Comparison of ENCODE assay signal across 24 mouse cellular contexts in genomic region chr14:117871268-117871667, GRCm38 (mm10).
"Had no signal": no experiment of that assay in that cellular context is flagged by ENCODE, and none has a peak within 500 bp of the region (broad histone marks: within the 10 kb centered on the region; RNA-seq: fewer than 3 reads in every experiment).

No protein-coding gene starts in this region.

- H3K27ac ChIP-seq: gastrocnemius, adult 2 months; heart, adult 2 months; heart, embryonic 13.5 days; heart, embryonic 15.5 days; hindbrain, embryonic 13.5 days; hindbrain, embryonic 15.5 days; hindbrain, postnatal 0 days; layer of hippocampus, adult 2 months; left cerebral cortex, adult 2 months; limb, embryonic 10.5 days; limb, embryonic 12.5 days had no signal

- H3K4me3 ChIP-seq: gastrocnemius, adult 2 months; heart, adult 2 months; heart, embryonic 13.5 days; heart, embryonic 15.5 days; hindbrain, embryonic 13.5 days; hindbrain, embryonic 15.5 days; layer of hippocampus, adult 2 months; left cerebral cortex, adult 2 months; limb, embryonic 10.5 days; limb, embryonic 12.5 days had no signal

- H3K4me1 ChIP-seq: heart, embryonic 15.5 days; hindbrain, embryonic 13.5 days; hindbrain, embryonic 15.5 days; limb, embryonic 10.5 days; limb, embryonic 12.5 days had no signal

- ATAC-seq: hindbrain, postnatal 0 days; intestine, embryonic 16.5 days had no signal

- H3K36me3 ChIP-seq: heart, embryonic 13.5 days; heart, embryonic 15.5 days; hindbrain, embryonic 15.5 days had no signal

- DNase-seq: gastrocnemius, adult 2 months; gastrocnemius, postnatal 10 days; gastrocnemius, postnatal 25 days; heart, adult 2 months; heart, postnatal 14 days; heart, postnatal 36 days; kidney, adult 11 months; kidney, adult 2 months; kidney, postnatal 10 days; kidney, postnatal 25 days; kidney, postnatal 4 days; liver had no signal

- H3K9ac ChIP-seq: heart, embryonic 13.5 days; heart, embryonic 15.5 days; hindbrain, embryonic 13.5 days; hindbrain, embryonic 15.5 days; limb, embryonic 12.5 days had no signal

- H3K4me2 ChIP-seq: heart, embryonic 11.5 days; heart, embryonic 13.5 days; heart, embryonic 15.5 days; hindbrain, embryonic 13.5 days; hindbrain, embryonic 15.5 days; limb, embryonic 12.5 days; liver, embryonic 11.5 days had no signal

- H3K9me3 ChIP-seq: heart, embryonic 13.5 days; heart, embryonic 15.5 days; hindbrain, embryonic 13.5 days; hindbrain, embryonic 15.5 days; limb, embryonic 10.5 days had no signal

- H3K27me3 ChIP-seq: heart, embryonic 13.5 days; heart, embryonic 15.5 days; hindbrain, embryonic 13.5 days; hindbrain, embryonic 15.5 days; limb, embryonic 12.5 days had no signal
